Mouse (Mus musculus) heart, embryonic 13.5 days (tissue): ENCODE measurements around the gene Gm49395. TPM values are rescaled to one million over a fixed set of nuclear protein-coding genes. Genes with fewer than 3 reads are reported as not detected.
A peak's percentile ranks its signal among the peaks of the same experiment; 100 is the strongest.

Source experiments
- ATAC-seq: fragments of 200-750 bp; cut with Nextera tagmentation; 2 replicates; pipeline ENCODE4 v1.8.0; 2017; ENCODE audit warnings: moderate TSS enrichment; ENCODE audit not compliant: insufficient number of reproducible peaks, low FRiP score, low TSS enrichment; ENCODE audit errors: extremely low read depth
- H3K27ac ChIP-seq: fragments of 300-500 bp; sonication (generic); replicated peaks from 2 replicates; pipeline ENCODE4 v1.5.1; 2015; ENCODE audit warnings: moderate library complexity, mild to moderate bottlenecking, inconsistent platforms
- H3K27me3 ChIP-seq: fragments of 300-500 bp; sonication (generic); replicated peaks from 2 replicates; pipeline ENCODE4 v1.6.1; 2015; ENCODE audit warnings: mild to moderate bottlenecking, inconsistent platforms
- H3K36me3 ChIP-seq: fragments of 300-500 bp; sonication (generic); 2 replicates; pipeline ENCODE4 v1.6.1; 2015; ENCODE audit warnings: mild to moderate bottlenecking, inconsistent platforms
- H3K4me1 ChIP-seq: fragments of 300-500 bp; sonication (generic); 2 replicates; pipeline ENCODE4 v1.6.1; 2015; ENCODE audit warnings: inconsistent platforms
- H3K4me2 ChIP-seq: fragments of 300-500 bp; sonication (generic); 2 replicates; pipeline ENCODE4 v1.6.1; 2015; ENCODE audit warnings: inconsistent platforms, mild to moderate bottlenecking, moderate library complexity
- H3K4me3 ChIP-seq: fragments of 300-500 bp; sonication (generic); 2 replicates; pipeline ENCODE4 v1.5.1; 2015; ENCODE audit warnings: moderate library complexity, mild to moderate bottlenecking, inconsistent platforms
- H3K9ac ChIP-seq: fragments of 300-500 bp; sonication (generic); 2 replicates; pipeline ENCODE4 v1.6.1; 2015; ENCODE audit warnings: inconsistent platforms, mild to moderate bottlenecking, moderate library complexity
- H3K9me3 ChIP-seq: fragments of 300-500 bp; sonication (generic); 2 replicates; pipeline ENCODE4 v1.6.1; 2016; ENCODE audit warnings: inconsistent platforms
- WGBS: fragments of 180-500 bp; shearing (Covaris S2); methylation state at CpG from one replicate; pipeline ENCODE4 v1.1.7; 2015; ENCODE audit warnings: mixed read lengths; 5-methylcytosine and 5-hydroxymethylcytosine counted together
- polyA plus RNA-seq: library from polyadenylated mRNA; unstranded; fragments of >200 nt; fragmentation: Nextera tagmentation; extraction: Ambion mirVana; gene quantifications from 2 replicates; pipeline ENCODE4 v1.2.1, GENCODE M21; 2015

The Gm49395 gene
- polyA plus RNA-seq, 1 experiment from 2014 or later = 7.8 TPM

DNA sequence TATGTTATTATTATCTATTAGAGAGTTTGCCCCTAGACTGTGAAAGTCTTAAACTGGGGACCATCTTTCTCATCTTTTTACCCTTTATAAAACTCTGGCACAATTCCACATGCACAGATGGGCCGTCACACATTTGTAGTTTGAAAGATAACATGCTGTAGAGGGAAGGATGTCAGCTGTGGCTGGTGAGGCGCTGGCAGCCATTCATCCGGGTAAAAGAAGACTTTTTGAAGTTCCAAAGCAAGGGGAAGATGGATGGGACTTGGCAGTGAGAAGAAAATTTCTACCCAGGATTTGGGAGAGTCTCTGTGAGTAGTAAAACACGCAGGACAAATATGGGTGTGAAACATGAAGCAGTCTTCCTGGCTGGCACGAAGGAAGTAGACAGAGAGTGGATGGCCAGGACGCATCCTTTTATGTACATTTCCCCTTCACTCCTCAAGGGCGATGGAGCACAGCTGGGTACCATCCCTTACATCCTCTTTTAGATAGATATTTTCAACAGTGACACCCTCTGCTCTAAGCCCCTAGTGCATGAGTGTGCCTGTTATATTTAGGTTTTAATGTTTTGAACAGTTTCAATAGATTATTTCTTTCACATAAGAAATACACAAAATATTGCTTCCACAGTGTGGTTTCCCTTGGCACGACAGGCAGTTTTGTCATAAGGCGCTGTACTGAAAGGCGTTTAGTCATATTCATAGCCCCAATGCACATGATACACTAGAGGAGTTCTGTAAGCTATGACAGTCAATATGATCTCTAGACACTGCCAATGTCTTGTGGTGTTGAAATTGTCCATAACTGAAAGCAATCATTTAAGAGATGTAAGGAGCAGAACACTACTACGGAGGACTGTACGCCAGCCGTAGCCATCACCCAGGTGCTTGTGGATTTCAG is 50.8 kb downstream of the Gm49395 start:
- 64% methylated on average over 13 of the region's 13 CpGs for whole genome bisulfite sequencing
- Histone ChIP-seq H3K9ac (no peak overlapping the region), H3K4me2 (no peak overlapping the region), H3K9me3 (no peaks in the 10 kb centered on the region), H3K27me3 (no peaks in the 10 kb centered on the region), H3K36me3 (peaks cover 24% of the 10 kb centered on the region), H3K4me1 (peaks cover 33% of the 10 kb centered on the region), H3K27ac (peak overlapping the region; percentile 41), H3K4me3 (no peak overlapping the region)
- no peak for ATAC-seq

DNA sequence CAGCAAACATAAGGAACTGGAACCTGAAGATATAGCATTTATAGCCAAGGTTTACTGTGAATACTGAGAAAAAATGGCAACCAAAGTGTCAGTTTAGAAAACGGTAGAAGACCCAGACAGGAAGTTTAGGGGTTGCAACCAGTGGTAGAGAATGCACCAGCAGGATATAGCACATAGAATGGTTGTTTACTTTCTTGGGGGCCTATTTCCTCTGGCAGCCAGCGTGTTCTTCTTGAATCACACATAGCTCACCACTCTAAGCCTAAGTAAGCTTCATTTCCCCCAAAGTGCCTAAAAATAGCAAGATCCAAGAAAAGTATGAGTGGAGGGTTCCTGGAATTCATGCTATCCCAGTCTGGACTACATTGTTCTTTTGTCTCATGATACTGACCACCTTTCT is 59.1 kb downstream of the Gm49395 start:
- no peak overlapping the region for H3K9ac ChIP-seq
- peaks cover 6% of the 10 kb centered on the region for H3K36me3 ChIP-seq
- no peak overlapping the region for H3K4me2 ChIP-seq
- H3K9me3 ChIP-seq = no peaks in the 10 kb centered on the region
- no peak; the same call in 1 of the 2 replicates for ATAC-seq
- H3K4me3 ChIP-seq = no peak overlapping the region
- 38% methylated on average over 2 of the region's 2 CpGs for WGBS
- H3K27ac ChIP-seq = peak overlapping the region; percentile 43
- H3K27me3 ChIP-seq = no peaks in the 10 kb centered on the region
- H3K4me1 ChIP-seq = peaks cover 10% of the 10 kb centered on the region

DNA sequence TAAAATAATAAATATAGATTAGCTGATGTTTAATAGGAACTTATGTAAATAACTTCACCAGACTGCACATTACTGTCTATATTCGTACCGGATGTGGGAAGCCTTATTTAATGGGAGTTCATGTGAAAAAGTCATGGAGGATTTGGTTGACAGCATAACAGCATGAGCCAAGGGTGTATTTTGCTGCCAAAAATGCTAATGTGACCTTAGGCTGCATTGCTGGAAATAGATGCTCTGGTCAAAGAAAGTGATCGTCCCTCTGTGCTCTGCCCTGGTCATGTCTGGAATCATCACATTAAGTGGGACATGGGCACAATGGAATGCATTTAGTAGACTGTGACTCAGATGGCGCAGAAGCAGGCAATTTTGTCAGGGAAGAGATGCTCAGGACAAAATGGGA is 64.4 kb downstream of the Gm49395 start:
- ATAC-seq = no peak
- H3K4me1 ChIP-seq = peaks cover 5% of the 10 kb centered on the region
- H3K27ac ChIP-seq = no peak overlapping the region
- no peak overlapping the region for H3K4me3 ChIP-seq
- no peaks in the 10 kb centered on the region for H3K27me3 ChIP-seq
- H3K36me3 ChIP-seq = peaks cover 4% of the 10 kb centered on the region; the same call in 1 of the 2 replicates
- WGBS = 68% methylated on average over 4 of the region's 4 CpGs
- no peaks in the 10 kb centered on the region for H3K9me3 ChIP-seq
- no peak overlapping the region for H3K9ac ChIP-seq
- no peak overlapping the region for H3K4me2 ChIP-seq

DNA sequence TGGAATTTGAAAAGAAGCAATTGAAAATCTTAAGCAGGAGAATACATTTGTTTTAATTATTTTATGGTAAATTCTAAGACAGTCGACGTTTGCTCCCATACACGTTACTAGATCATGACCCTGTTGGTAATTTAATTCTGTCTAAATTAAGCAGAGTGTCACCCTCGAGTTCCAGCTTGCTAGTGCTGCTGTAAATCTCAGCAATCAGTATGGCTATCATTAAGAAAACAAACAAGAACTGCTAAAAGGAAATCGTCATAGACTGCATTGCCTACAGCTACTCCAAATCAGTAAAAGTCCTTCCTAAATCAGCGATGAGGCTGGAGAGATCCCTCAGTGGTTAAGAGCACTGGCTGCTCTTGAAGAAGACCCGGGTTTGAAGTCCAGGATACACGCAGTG is 66.3 kb downstream of the Gm49395 start:
- WGBS = 45% methylated on average over 8 of the region's 8 CpGs
- Histone ChIP-seq H3K27me3 (no peaks in the 10 kb centered on the region), H3K9ac (no peak overlapping the region), H3K4me3 (no peak overlapping the region), H3K4me1 (peaks cover 17% of the 10 kb centered on the region), H3K36me3 (peaks cover 4% of the 10 kb centered on the region; the same call in 1 of the 2 replicates), H3K9me3 (no peaks in the 10 kb centered on the region), H3K4me2 (no peak overlapping the region), H3K27ac (no peak overlapping the region)
- no peak for ATAC-seq

DNA sequence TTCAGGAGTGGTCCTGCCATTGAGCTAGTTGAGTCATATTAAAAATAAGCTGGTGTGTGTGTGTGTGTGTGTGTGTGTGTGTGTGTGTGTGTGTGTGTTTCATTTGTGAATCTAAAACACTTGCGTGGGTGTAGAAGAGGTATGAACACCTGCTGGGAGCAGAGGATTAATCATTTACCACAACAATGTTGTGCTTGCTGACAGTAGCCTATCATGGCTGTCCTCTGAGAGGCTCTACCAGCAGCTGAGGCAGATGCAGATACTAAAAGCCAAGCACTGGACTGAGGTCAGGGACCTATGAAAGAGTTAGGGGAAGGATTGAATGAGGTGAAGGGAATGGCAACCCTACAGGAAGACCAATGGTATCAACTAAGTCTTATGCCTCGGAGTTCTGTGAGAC is 68.6 kb downstream of the Gm49395 start:
- H3K4me2 ChIP-seq = no peak overlapping the region
- peaks cover 17% of the 10 kb centered on the region for H3K4me1 ChIP-seq
- whole genome bisulfite sequencing = 85% methylated on average over 2 of the region's 2 CpGs
- H3K9me3 ChIP-seq = no peaks in the 10 kb centered on the region
- peaks cover 13% of the 10 kb centered on the region for H3K36me3 ChIP-seq
- no peak overlapping the region for H3K4me3 ChIP-seq
- H3K27ac ChIP-seq = no peak overlapping the region
- ATAC-seq = no peak
- H3K9ac ChIP-seq = no peak overlapping the region
- H3K27me3 ChIP-seq = no peaks in the 10 kb centered on the region

DNA sequence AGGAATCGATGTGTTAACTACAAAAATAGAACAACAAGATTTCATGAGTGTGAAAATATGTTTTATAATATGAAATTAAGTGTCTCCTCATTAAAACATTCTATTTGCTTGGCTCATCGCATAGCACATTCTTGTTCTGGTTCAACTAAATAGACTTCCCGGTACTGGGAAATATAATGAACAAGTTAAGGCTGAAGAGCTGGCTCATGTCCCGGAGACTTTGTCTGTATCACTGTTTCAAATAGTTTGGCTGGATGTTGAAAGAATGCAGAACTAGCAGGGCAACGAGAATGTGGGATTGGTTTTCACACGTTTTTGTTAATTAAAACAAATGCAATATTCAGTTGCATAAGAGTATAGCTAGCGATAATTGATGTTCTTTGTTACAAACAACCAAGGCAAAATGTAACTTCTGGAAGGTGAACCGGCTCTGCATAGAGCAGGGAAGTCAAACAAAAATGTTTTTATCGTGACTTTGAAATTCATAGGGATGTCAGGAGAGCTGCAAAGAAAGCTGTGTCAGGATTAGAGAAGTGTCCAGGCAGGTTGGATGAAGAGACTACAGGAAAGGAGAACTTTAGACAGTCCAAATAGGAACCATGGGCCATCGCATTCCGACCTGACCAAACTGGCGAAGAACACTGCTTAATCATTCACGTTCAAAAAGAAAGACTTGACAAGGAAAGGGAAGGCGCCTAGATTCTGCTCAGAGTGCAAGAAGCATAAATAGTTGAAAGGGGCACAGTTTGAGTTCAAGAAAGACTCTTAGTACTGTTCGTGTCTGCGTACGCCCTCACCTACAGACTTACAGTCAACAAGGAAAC is 70.3 kb downstream of the Gm49395 start:
- H3K27me3 ChIP-seq = no peaks in the 10 kb centered on the region
- H3K4me3 ChIP-seq = no peak overlapping the region
- no peak for ATAC-seq
- peaks cover 17% of the 10 kb centered on the region for H3K4me1 ChIP-seq
- no peak overlapping the region for H3K4me2 ChIP-seq
- peak overlapping the region; percentile 75 for H3K27ac ChIP-seq
- H3K9ac ChIP-seq = no peak overlapping the region
- H3K9me3 ChIP-seq = no peaks in the 10 kb centered on the region
- peaks cover 18% of the 10 kb centered on the region for H3K36me3 ChIP-seq
- 67% methylated on average over 17 of the region's 17 CpGs for WGBS

DNA sequence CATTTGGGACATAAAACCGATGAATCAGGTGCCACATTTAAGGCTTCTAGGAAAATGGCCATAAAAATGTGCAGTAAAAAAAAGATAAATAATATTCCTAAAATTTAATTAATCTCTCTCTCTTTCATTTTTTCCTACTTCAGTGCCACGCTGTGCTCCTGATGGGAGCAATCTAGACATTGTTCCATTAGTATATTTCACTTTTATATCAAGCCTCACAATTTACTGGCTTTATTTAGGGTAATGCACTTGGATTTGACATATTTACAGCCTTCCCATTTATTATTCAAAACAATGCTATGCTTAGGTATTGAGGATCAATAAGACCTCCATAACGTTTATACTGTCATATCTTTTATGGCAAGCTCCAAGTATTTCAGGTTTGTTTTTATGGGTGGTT is 76.3 kb downstream of the Gm49395 start:
- no peak overlapping the region for H3K9ac ChIP-seq
- WGBS = 85% methylated on average over 3 of the region's 3 CpGs
- no peak overlapping the region for H3K4me2 ChIP-seq
- H3K27ac ChIP-seq = no peak overlapping the region
- H3K4me1 ChIP-seq = peaks cover 44% of the 10 kb centered on the region
- H3K36me3 ChIP-seq = peaks cover 14% of the 10 kb centered on the region
- no peak for ATAC-seq
- no peaks in the 10 kb centered on the region for H3K27me3 ChIP-seq
- H3K4me3 ChIP-seq = no peak overlapping the region
- H3K9me3 ChIP-seq = no peaks in the 10 kb centered on the region

DNA sequence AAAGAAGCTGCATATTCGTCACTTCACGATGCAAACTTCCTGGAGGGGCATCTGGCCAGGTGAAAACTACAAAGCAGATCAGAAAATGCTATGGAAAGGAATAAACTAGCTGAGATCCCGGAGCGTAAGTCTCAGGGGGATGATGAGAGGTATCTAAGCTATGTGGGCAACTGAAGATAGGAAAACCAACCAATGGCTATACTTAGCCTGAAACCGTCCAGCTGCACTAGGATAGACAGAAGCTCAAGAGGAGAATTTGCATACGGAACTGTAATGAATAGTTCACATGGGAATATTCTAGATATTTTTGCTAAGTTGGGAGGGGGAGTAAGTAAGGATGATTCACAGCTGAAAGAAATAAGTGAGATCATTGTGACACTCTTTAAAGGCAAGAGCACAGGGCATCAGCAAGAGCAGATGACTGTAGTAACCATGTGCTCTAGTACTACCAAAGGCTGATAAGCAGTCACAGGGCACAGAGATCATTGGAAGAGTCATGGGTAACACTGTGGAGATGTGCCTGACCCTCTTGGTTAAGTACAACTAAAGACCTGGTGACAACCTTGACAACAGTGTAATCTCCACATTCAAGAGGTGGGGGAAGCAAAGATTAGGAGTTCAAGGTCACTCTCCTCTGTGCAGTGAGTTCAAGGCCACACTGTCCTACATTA is 79.5 kb downstream of the Gm49395 start:
- peak overlapping the region; percentile 62; the same call in 1 of the 2 replicates for H3K9ac ChIP-seq
- no peaks in the 10 kb centered on the region for H3K27me3 ChIP-seq
- H3K4me1 ChIP-seq = peaks cover 65% of the 10 kb centered on the region
- peak overlapping the region; percentile 95 for H3K27ac ChIP-seq
- H3K4me2 ChIP-seq = peak overlapping the region; percentile 57
- H3K9me3 ChIP-seq = no peaks in the 10 kb centered on the region
- 0 out of 2 replicates have a peak, but pooled peaks cover 3% of the 10 kb centered on the region for H3K36me3 ChIP-seq
- no peak overlapping the region for H3K4me3 ChIP-seq
- WGBS = 31% methylated on average over 6 of the region's 6 CpGs
- ATAC-seq = peak; percentile 48

DNA sequence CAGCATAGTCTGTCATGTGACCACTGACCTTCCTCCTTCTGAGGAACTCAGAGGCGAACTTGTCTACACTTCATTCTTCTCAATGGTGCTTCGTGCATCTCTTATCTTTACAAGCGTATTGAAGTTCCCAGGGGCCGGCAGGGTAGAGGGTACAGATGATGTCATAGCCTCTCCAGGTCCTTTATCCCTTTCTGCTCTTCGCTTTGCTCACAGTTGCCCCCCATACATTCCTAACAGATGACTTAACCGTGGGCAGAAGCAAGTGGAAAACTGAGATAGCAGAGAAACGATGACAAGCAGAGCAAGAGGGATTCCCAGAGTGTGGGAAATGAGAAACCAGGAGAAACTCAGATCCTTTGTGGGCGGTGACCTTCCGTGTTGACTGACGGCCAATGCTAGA is 80.3 kb downstream of the Gm49395 start:
- Histone ChIP-seq H3K9me3 (no peaks in the 10 kb centered on the region), H3K27me3 (no peaks in the 10 kb centered on the region), H3K4me1 (peaks cover 70% of the 10 kb centered on the region), H3K36me3 (no peaks in the 10 kb centered on the region), H3K4me2 (peak overlapping the region; percentile 57), H3K27ac (peak overlapping the region; percentile 95), H3K4me3 (no peak overlapping the region), H3K9ac (peak overlapping the region; percentile 62; the same call in 1 of the 2 replicates)
- 7% methylated on average over 10 of the region's 10 CpGs for WGBS
- peak; percentile 52; the same call in 1 of the 2 replicates for ATAC-seq

DNA sequence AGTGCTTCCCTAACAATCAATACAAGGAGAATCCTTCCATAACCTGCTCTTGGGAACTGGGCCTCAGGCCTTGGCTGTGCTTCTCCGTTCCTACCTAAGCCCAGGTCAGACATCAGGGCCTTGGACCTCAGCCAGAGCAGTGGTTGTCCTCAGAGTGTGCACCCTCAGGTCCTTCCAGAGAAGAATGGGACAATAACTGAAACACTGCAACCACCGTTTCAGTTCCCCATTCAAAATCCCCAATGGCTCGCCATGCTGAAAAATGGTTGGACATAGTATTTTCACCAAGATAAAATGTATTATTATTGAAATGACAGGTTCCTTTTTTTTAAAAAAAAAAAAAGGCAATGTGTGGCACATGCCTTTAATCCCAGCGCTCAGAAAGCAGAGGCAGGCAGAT is 81.0 kb downstream of the Gm49395 start:
- Histone ChIP-seq H3K9me3 (no peaks in the 10 kb centered on the region), H3K27ac (peak overlapping the region; percentile 95), H3K4me1 (peaks cover 75% of the 10 kb centered on the region), H3K27me3 (no peaks in the 10 kb centered on the region), H3K36me3 (no peaks in the 10 kb centered on the region), H3K4me2 (no peak overlapping the region), H3K4me3 (no peak overlapping the region), H3K9ac (no peak overlapping the region)
- whole genome bisulfite sequencing = 67% methylated on average over 4 of the region's 4 CpGs
- no peak for ATAC-seq

DNA sequence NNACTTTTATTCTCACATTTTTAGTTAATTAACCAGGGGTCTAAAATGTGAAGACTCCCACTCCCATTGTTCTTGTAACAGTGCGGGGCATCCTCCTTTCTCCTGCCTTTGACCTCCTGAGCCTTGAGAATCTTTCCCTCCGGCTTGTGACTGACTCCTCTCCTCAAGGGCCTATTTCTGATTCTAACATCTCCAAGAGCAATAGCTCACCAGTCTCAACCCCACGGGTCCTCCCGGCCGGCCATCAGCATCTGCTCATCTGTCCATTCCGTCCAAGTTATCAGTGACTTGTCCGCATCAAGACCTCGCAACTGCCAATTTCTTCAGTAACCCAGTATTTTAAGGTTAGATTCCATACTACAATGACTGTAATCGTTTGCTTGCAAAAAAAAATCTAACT is 84.2 kb downstream of the Gm49395 start:
- 82% methylated on average over 9 of the region's 9 CpGs for WGBS
- no peaks in the 10 kb centered on the region for H3K9me3 ChIP-seq
- H3K36me3 ChIP-seq = peaks cover under 1% of the 10 kb centered on the region; the same call in 1 of the 2 replicates
- ATAC-seq = no peak
- no peaks in the 10 kb centered on the region for H3K27me3 ChIP-seq
- no peak overlapping the region for H3K4me2 ChIP-seq
- H3K27ac ChIP-seq = peak overlapping the region; percentile 53; the same call in 1 of the 2 replicates
- peaks cover 77% of the 10 kb centered on the region for H3K4me1 ChIP-seq
- H3K9ac ChIP-seq = no peak overlapping the region
- H3K4me3 ChIP-seq = no peak overlapping the region
